Mouse (Mus musculus): ENCODE measurements around the gene Nup214. TPM values are rescaled to one million over a fixed set of nuclear protein-coding genes. Genes with fewer than 3 reads are reported as not detected.

Gene Nup214
- total RNA-seq, 2 experiments from 2014 or later = 42.0 to 43.5 TPM

Small RNA genes lying within 50 kb of the gene (microRNA-seq; reads per million reads assigned to microRNA genes)
- gene Mir7674 = 2.0 reads per million

Other genes with a start within 250 kb of the Nup214 start
- gene Qrfp, start 163.9 kb upstream of the Nup214 start, total RNA-seq (2021) = not detected
- gene Fibcd1, start 128.4 kb upstream of the Nup214 start, total RNA-seq (2021) = 10 to 100 TPM in 1 of 2 experiments, 1 to 10 TPM in 1; 7.0 to 13.3 TPM
- gene Lamc3, start 87.1 kb upstream of the Nup214 start, total RNA-seq (2021) = 1 to 10 TPM; 8.8 to 9.2 TPM
- gene Aif1l, start 24.3 kb upstream of the Nup214 start, total RNA-seq (2021) = 1 to 10 TPM; 3.7 to 5.4 TPM
- gene Fam78a, start 110.4 kb downstream of the Nup214 start, total RNA-seq (2021) = 1 to 10 TPM; 1.2 to 2.3 TPM
- 10 to 100 TPM; 18.7 to 22.9 TPM for gene Plpp7, start 121.1 kb downstream of the Nup214 start, total RNA-seq (2021)
- 100 to 1,000 TPM; 274 to 285 TPM for gene Prrc2b, start 176.6 kb downstream of the Nup214 start, total RNA-seq (2021)